Mouse (Mus musculus) midbrain, embryonic 13.5 days (tissue): ENCODE measurements around the gene Atp6v0b. TPM values are rescaled to one million over a fixed set of nuclear protein-coding genes. Genes with fewer than 3 reads are reported as not detected.

Source experiments
- ATAC-seq: fragments of 200-750 bp; cut with Nextera tagmentation; 2 replicates; pipeline ENCODE4 v1.8.0; 2017; ENCODE audit warnings: mild to moderate bottlenecking, moderate TSS enrichment, moderate library complexity
- H3K27ac ChIP-seq: fragments of 300-500 bp; sonication (generic); 2 replicates; pipeline ENCODE4 v1.5.1; 2015; ENCODE audit warnings: inconsistent platforms, mild to moderate bottlenecking, moderate library complexity
- H3K27me3 ChIP-seq: fragments of 300-500 bp; sonication (generic); 2 replicates; pipeline ENCODE4 v1.6.1; 2015; ENCODE audit warnings: mild to moderate bottlenecking, inconsistent platforms
- H3K36me3 ChIP-seq: fragments of 300-500 bp; sonication (generic); 2 replicates; pipeline ENCODE4 v1.6.1; 2015; ENCODE audit warnings: mild to moderate bottlenecking, inconsistent platforms
- H3K4me1 ChIP-seq: fragments of 300-500 bp; sonication (generic); replicated peaks from 2 replicates; pipeline ENCODE4 v1.6.1; 2015; ENCODE audit warnings: inconsistent platforms
- H3K4me2 ChIP-seq: fragments of 300-500 bp; sonication (generic); replicated peaks from 2 replicates; pipeline ENCODE4 v1.6.1; 2015; ENCODE audit warnings: moderate library complexity, mild to moderate bottlenecking, inconsistent platforms
- H3K4me3 ChIP-seq: fragments of 300-500 bp; sonication (generic); replicated peaks from 2 replicates; pipeline ENCODE4 v1.5.1; 2015; ENCODE audit warnings: mild to moderate bottlenecking, inconsistent platforms
- H3K9ac ChIP-seq: fragments of 300-500 bp; sonication (generic); replicated peaks from 2 replicates; pipeline ENCODE4 v1.6.1; 2015; ENCODE audit warnings: mild to moderate bottlenecking, inconsistent platforms
- H3K9me3 ChIP-seq: fragments of 300-500 bp; sonication (generic); 2 replicates; pipeline ENCODE4 v1.6.1; 2016; ENCODE audit warnings: mild to moderate bottlenecking, inconsistent platforms
- WGBS: fragments of 180-500 bp; shearing (Covaris S2); methylation state at CpG from one replicate; pipeline ENCODE4 v1.1.7; 2015; 5-methylcytosine and 5-hydroxymethylcytosine counted together
- polyA plus RNA-seq: library from polyadenylated mRNA; unstranded; fragments of >200 nt; fragmentation: Nextera tagmentation; extraction: Ambion mirVana; gene quantifications from 2 replicates; pipeline ENCODE4 v1.2.1, GENCODE M21; 2015

The Atp6v0b gene
- polyA plus RNA-seq, 1 experiment from 2014 or later: 469 TPM

DNA sequence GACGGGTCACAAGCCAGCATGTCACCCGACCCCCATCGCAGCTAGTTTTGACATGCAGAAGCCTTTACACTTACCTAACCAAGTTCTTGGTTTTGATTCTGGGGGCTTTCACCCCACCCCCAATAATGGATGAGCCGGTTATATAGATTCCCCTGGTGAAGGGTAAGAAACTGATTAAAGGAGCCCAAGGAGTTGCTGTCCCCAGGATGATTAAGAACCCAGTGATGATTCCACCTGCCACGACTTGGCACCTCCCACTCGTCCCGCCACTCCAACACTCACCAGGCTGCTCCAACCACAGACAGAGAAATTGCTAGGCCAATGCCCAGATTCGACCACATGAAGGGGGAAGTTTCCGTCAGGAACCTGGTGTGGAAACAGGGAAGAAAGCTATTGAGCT is 1.1 kb downstream of the Atp6v0b start:
- Histone ChIP-seq H3K4me2 (peak overlapping the region; percentile 93), H3K9me3 (no peaks in the 10 kb centered on the region), H3K4me3 (peak overlapping the region; percentile 96), H3K36me3 (peaks cover 35% of the 10 kb centered on the region), H3K4me1 (peaks cover 60% of the 10 kb centered on the region), H3K27ac (no peak overlapping the region), H3K9ac (peak overlapping the region; percentile 95), H3K27me3 (no peaks in the 10 kb centered on the region)
- 84% methylated on average over 9 of the region's 9 CpGs for WGBS
- no peak for ATAC-seq

DNA sequence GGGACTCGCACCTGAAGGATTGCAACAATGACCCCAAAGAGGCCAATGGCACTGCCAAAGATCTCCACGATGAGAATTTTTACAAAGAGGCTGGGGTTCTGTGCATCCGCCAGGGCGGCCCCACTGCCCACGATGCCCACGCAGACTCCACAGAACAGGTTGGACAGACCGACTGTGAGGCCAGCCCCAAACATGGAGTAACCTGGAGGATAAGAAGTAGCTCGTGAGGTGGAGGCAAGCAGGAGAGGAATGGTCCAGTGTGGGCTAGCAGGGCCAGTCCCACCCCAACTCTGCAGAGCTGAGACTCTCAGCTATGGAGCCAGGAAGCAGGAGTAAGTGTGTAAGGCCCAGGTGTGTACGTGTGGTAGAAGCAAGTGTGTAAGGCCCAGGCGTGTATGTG is 2.0 kb downstream of the Atp6v0b start:
- no peak overlapping the region for H3K9ac ChIP-seq
- no peak overlapping the region for H3K4me2 ChIP-seq
- peaks cover 63% of the 10 kb centered on the region for H3K4me1 ChIP-seq
- H3K4me3 ChIP-seq: no peak overlapping the region
- 96% methylated on average over 10 of the region's 10 CpGs for WGBS
- no peaks in the 10 kb centered on the region for H3K27me3 ChIP-seq
- H3K9me3 ChIP-seq: no peaks in the 10 kb centered on the region
- H3K27ac ChIP-seq: no peak overlapping the region
- peaks cover 42% of the 10 kb centered on the region for H3K36me3 ChIP-seq
- no peak for ATAC-seq

DNA sequence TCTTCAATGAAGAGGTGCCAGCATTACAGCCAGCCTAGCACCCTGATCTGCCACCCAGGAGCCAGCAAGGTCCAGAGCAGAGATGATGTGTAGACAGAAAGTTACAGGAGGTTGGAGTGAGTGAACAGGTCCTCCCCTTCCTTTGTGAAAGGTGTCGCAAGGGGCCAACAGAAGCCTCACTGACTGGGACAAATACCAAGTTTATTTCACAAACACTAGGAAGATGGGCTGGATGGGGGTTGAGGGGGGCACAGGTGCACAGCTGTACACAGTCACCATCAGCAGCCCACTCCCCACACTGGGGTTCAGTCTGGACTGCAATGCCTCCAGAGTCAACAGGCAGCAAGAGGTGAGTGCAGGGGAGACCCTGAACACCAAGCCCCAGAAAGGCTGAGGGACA is 3.0 kb downstream of the Atp6v0b start:
- peaks cover 72% of the 10 kb centered on the region for H3K4me1 ChIP-seq
- no peak overlapping the region for H3K27ac ChIP-seq
- H3K9ac ChIP-seq: peak overlapping the region; percentile 94
- peaks cover 41% of the 10 kb centered on the region for H3K36me3 ChIP-seq
- no peak for ATAC-seq
- no peaks in the 10 kb centered on the region for H3K27me3 ChIP-seq
- peak overlapping the region; percentile 83 for H3K4me3 ChIP-seq
- 100% methylated on average over 1 of the region's 1 CpGs for WGBS
- H3K9me3 ChIP-seq: no peaks in the 10 kb centered on the region
- H3K4me2 ChIP-seq: peak overlapping the region; percentile 88

GRCm38 (mm10) chr4:117882701-117883691 is 4.1 kb downstream of the Atp6v0b start, which contains the start of gene B4galt2:
B4galt2 (minus strand) TSS chr4:117883487.
- Histone ChIP-seq H3K9ac (peak within 1 kb of the TSS; percentile 94), H3K36me3 (peaks cover 41% of the 10 kb centered on the region), H3K4me1 (peaks cover 81% of the 10 kb centered on the region), H3K4me2 (peak within 1 kb of the TSS; percentile 88), H3K9me3 (no peaks in the 10 kb centered on the region), H3K27me3 (no peaks in the 10 kb centered on the region), H3K4me3 (peak within 1 kb of the TSS; percentile 83), H3K27ac (peak within 1 kb of the TSS; percentile 84)
- under 1% methylated on average over 97 of the region's 103 CpGs for WGBS
- peak; percentile 44 for ATAC-seq

DNA sequence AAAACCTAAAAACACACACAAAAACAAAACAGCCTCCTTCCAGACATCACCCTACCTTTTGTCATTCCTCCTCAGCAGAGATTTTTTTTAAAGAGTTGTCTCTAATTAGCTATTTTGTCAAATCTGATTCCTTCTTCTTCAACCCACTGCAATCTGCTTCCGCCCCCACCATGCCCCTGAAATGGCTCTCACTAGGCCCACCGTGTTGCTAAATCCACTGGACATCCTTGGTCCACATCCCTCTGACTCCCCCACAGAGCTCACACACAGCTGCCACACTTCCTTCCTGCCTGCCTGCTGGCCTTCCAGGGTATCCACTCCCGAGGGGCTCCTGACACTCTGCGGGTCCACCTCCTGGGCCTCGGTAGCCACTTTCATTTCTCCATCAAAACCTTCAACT is 8.4 kb downstream of the Atp6v0b start:
- no peak overlapping the region for H3K4me3 ChIP-seq
- H3K4me2 ChIP-seq: no peak overlapping the region
- 87% methylated on average over 5 of the region's 5 CpGs for WGBS
- H3K9ac ChIP-seq: 0 out of 2 replicates have a peak overlapping the region, but pooled peaks have one; percentile 36
- H3K9me3 ChIP-seq: no peaks in the 10 kb centered on the region
- ATAC-seq: no peak
- H3K27me3 ChIP-seq: no peaks in the 10 kb centered on the region
- H3K36me3 ChIP-seq: peaks cover 65% of the 10 kb centered on the region
- H3K4me1 ChIP-seq: peaks cover 48% of the 10 kb centered on the region
- H3K27ac ChIP-seq: no peak overlapping the region

- Histone ChIP-seq H3K36me3 (peaks cover 69% of the 10 kb centered on the region), H3K9ac (no peak overlapping the region), H3K27me3 (no peaks in the 10 kb centered on the region), H3K4me2 (no peak overlapping the region), H3K27ac (no peak overlapping the region), H3K4me1 (peaks cover 45% of the 10 kb centered on the region), H3K9me3 (no peaks in the 10 kb centered on the region), H3K4me3 (no peak overlapping the region)
- ATAC-seq: no peak
- 72% methylated on average over 10 of the region's 10 CpGs for WGBS
Observed at GRCm38 (mm10) chr4:117878301-117878700, 8.8 kb downstream of the Atp6v0b start.

DNA sequence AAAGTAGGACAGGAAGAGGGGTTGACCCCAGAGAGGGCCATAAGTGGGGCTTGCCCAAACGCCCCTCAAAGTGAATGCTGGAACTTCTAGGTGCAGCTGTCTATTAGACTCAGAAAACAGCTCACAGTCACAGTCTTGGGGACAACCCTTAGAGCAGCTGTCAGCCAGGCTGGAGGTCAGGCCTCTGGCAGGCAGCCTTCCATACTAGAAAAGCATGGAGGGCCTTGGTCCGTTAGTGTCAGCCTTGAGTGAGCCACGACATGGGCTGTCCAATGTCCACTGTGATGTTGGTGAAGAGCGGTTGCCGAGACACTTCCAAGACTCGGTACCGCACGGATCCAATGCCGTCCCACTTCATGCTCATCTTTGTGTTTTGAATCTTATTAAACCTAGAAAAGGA is 13.5 kb downstream of the Atp6v0b start:
- WGBS: 93% methylated on average over 9 of the region's 9 CpGs
- ATAC-seq: no peak
- no peak overlapping the region for H3K4me3 ChIP-seq
- no peak overlapping the region for H3K9ac ChIP-seq
- H3K4me1 ChIP-seq: peaks cover 27% of the 10 kb centered on the region
- H3K9me3 ChIP-seq: no peaks in the 10 kb centered on the region
- no peak overlapping the region for H3K4me2 ChIP-seq
- H3K27me3 ChIP-seq: no peaks in the 10 kb centered on the region
- H3K36me3 ChIP-seq: peaks cover 48% of the 10 kb centered on the region
- no peak overlapping the region for H3K27ac ChIP-seq

DNA sequence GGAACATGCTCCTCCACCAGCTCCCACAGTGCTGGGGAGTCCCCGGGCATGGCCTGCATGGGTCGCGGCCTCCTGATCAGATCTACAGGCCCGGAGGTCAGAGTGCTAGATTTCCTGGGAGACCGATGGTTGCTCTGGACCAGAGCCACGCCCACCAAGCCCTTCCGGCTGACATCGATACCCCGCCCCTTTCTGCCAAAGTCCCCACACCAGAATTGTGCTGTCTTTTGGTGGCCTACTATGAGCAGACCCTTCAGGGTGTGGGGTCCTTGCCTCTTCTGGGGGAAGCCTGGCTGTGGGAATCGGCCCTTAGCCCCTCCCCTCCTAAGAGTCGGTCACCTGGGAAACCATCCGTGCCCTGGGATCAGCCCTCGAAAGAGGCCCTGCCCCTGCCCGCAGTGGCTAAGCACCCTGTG is 14.7 kb downstream of the Atp6v0b start, which contains the start of gene Ccdc24:
TSS of gene Ccdc24 (minus strand) at position 87 of the 416 bp plus-strand sequence.
- 0 out of 2 replicates have a peak, but pooled peaks have one; percentile 14 for ATAC-seq
- peaks cover 3% of the 10 kb centered on the region; the same call in 1 of the 2 replicates for H3K27me3 ChIP-seq
- 5% methylated on average over 14 of the region's 14 CpGs for WGBS
- no peak within 1 kb of the TSS for H3K27ac ChIP-seq
- peaks cover 27% of the 10 kb centered on the region for H3K4me1 ChIP-seq
- no peak within 1 kb of the TSS; the same call in 1 of the 2 replicates for H3K4me3 ChIP-seq
- peak within 1 kb of the TSS; percentile 42 for H3K4me2 ChIP-seq
- H3K9me3 ChIP-seq: no peaks in the 10 kb centered on the region
- 0 out of 2 replicates have a peak within 1 kb of the TSS, but pooled peaks have one; percentile 28 for H3K9ac ChIP-seq
- H3K36me3 ChIP-seq: peaks cover 45% of the 10 kb centered on the region

DNA sequence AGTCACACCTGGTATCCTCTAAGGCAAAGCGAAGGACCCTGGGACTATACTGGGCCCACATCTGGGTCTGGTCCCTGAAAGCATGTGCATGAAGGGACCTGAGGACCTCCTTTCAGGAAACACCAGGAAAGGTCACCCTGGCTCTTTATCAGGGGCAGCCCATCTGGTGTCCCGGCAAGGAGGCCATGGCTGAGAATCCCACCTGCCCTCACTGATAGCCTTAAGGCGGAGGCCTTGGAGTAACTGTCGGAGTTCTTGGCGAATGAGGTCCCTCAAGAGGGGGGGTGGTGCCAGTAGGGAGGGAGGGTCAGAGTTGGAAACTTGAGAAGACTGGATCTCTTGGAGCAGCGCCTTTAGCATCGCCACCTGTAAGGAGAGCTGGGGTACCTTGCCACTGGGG is 15.3 kb downstream of the Atp6v0b start:
- Histone ChIP-seq H3K4me2 (no peak overlapping the region), H3K4me3 (no peak overlapping the region)

GRCm38 (mm10) chr4:117870437-117870836 is 16.7 kb downstream of the Atp6v0b start:
- H3K4me2 ChIP-seq: no peak overlapping the region

More for the DNA sequence above, 15.3 kb downstream of the Atp6v0b start:
- Histone ChIP-seq H3K4me1 (peaks cover 27% of the 10 kb centered on the region), H3K9me3 (no peaks in the 10 kb centered on the region), H3K27ac (no peak overlapping the region), H3K27me3 (peaks cover 6% of the 10 kb centered on the region; the same call in 1 of the 2 replicates), H3K9ac (no peak overlapping the region), H3K36me3 (peaks cover 38% of the 10 kb centered on the region)
- no peak for ATAC-seq
- 68% methylated on average over 7 of the region's 7 CpGs for WGBS

GRCm38 (mm10) chr4:117869317-117869716 is 17.8 kb downstream of the Atp6v0b start:
- no peak for ATAC-seq
- Histone ChIP-seq H3K9me3 (no peaks in the 10 kb centered on the region), H3K27ac (no peak overlapping the region), H3K4me3 (no peak overlapping the region), H3K4me1 (peaks cover 30% of the 10 kb centered on the region), H3K9ac (no peak overlapping the region), H3K27me3 (peaks cover 6% of the 10 kb centered on the region; the same call in 1 of the 2 replicates), H3K4me2 (no peak overlapping the region), H3K36me3 (peaks cover 14% of the 10 kb centered on the region)
- 70% methylated on average over 9 of the region's 9 CpGs for WGBS

More at GRCm38 (mm10) chr4:117870437-117870836, 16.7 kb downstream of the Atp6v0b start:
- Histone ChIP-seq H3K27me3 (peaks cover 6% of the 10 kb centered on the region; the same call in 1 of the 2 replicates), H3K9ac (no peak overlapping the region; the same call in 1 of the 2 replicates), H3K9me3 (no peaks in the 10 kb centered on the region), H3K4me3 (no peak overlapping the region), H3K36me3 (peaks cover 26% of the 10 kb centered on the region), H3K27ac (no peak overlapping the region), H3K4me1 (peaks cover 30% of the 10 kb centered on the region)
- no peak for ATAC-seq
- 57% methylated on average over 1 of the region's 1 CpGs for WGBS

GRCm38 (mm10) chr4:117867823-117868222 is 19.3 kb downstream of the Atp6v0b start:
- Histone ChIP-seq H3K27ac (no peak overlapping the region), H3K4me2 (peak overlapping the region; percentile 30; the same call in 1 of the 2 replicates), H3K9me3 (no peaks in the 10 kb centered on the region), H3K36me3 (no peaks in the 10 kb centered on the region; the same call in 1 of the 2 replicates), H3K4me3 (no peak overlapping the region), H3K9ac (no peak overlapping the region), H3K4me1 (peaks cover 32% of the 10 kb centered on the region), H3K27me3 (peaks cover 6% of the 10 kb centered on the region; the same call in 1 of the 2 replicates)
- WGBS: 13% methylated on average over 24 of the region's 24 CpGs
- ATAC-seq: no peak
